Mouse (Mus musculus) embryonic facial prominence, embryonic 12.5 days (tissue): ENCODE results near the gene Cyb5r1. TPM values are rescaled to one million over a fixed set of nuclear protein-coding genes. Genes with fewer than 3 reads are reported as not detected.
A peak's percentile ranks its signal among the peaks of the same experiment; 100 is the strongest.

ENCODE experiments used
- ATAC-seq: fragments of 200-750 bp; cut with Nextera tagmentation; 2 replicates; pipeline ENCODE4 v1.8.0; 2017; ENCODE audit not compliant: insufficient number of reproducible peaks, insufficient read depth, low FRiP score, low TSS enrichment
- H3K27ac ChIP-seq: fragments of 300-500 bp; sonication (generic); 2 replicates; pipeline ENCODE4 v1.5.1; 2016; ENCODE audit warnings: mild to moderate bottlenecking
- H3K27me3 ChIP-seq: fragments of 300-500 bp; sonication (generic); 2 replicates; pipeline ENCODE4 v1.6.1; 2016; ENCODE audit warnings: mild to moderate bottlenecking, moderate library complexity
- H3K36me3 ChIP-seq: fragments of 300-500 bp; sonication (generic); 2 replicates; pipeline ENCODE4 v1.6.1; 2016; ENCODE audit warnings: mild to moderate bottlenecking
- H3K4me1 ChIP-seq: fragments of 300-500 bp; sonication (generic); 2 replicates; pipeline ENCODE4 v1.6.1; 2016
- H3K4me2 ChIP-seq: fragments of 300-500 bp; sonication (generic); replicated peaks from 2 replicates; pipeline ENCODE4 v1.6.1; 2016; ENCODE audit warnings: mild to moderate bottlenecking, moderate library complexity
- H3K4me3 ChIP-seq: fragments of 300-500 bp; sonication (generic); 2 replicates; pipeline ENCODE4 v1.5.1; 2016; ENCODE audit warnings: mild to moderate bottlenecking
- H3K9ac ChIP-seq: fragments of 300-500 bp; sonication (generic); 2 replicates; pipeline ENCODE4 v1.6.1; 2016; ENCODE audit warnings: mild to moderate bottlenecking, moderate library complexity
- H3K9me3 ChIP-seq: fragments of 300-500 bp; sonication (generic); 2 replicates; pipeline ENCODE4 v1.6.1; 2016; ENCODE audit warnings: mild to moderate bottlenecking, moderate library complexity
- WGBS: fragments of 180-500 bp; shearing (Covaris S2); methylation state at CpG from one replicate; pipeline ENCODE4 v1.1.7; 2016; 5-methylcytosine and 5-hydroxymethylcytosine counted together
- polyA plus RNA-seq: library from polyadenylated mRNA; unstranded; fragments of >200 nt; fragmentation: Nextera tagmentation; extraction: Ambion mirVana; gene quantifications from 2 replicates; pipeline ENCODE4 v1.2.1, GENCODE M21; 2016

Gene Cyb5r1
- polyA plus RNA-seq, 1 experiment from 2014 or later = 38.0 TPM

GRCm38 (mm10) chr1:134384581-134384980 lies 20.8 kb upstream of the Cyb5r1 start:
- H3K4me2 ChIP-seq = no peak overlapping the region
- H3K27ac ChIP-seq = no peak overlapping the region
- no peaks in the 10 kb centered on the region for H3K9me3 ChIP-seq
- no peak overlapping the region for H3K4me3 ChIP-seq
- no peaks in the 10 kb centered on the region; the same call in 1 of the 2 replicates for H3K4me1 ChIP-seq
- no peak overlapping the region for H3K9ac ChIP-seq
- 86% methylated on average over 4 of the region's 4 CpGs for WGBS
- no peak for ATAC-seq
- H3K27me3 ChIP-seq = no peaks in the 10 kb centered on the region
- H3K36me3 ChIP-seq = no peaks in the 10 kb centered on the region

- Histone ChIP-seq H3K4me2 (no peak overlapping the region), H3K4me1 (no peaks in the 10 kb centered on the region; the same call in 1 of the 2 replicates), H3K9me3 (no peaks in the 10 kb centered on the region), H3K9ac (no peak overlapping the region), H3K4me3 (no peak overlapping the region), H3K27ac (no peak overlapping the region), H3K27me3 (no peaks in the 10 kb centered on the region), H3K36me3 (no peaks in the 10 kb centered on the region)
- ATAC-seq = no peak
These were observed 20.2 kb upstream of the Cyb5r1 start for GRCm38 (mm10) chr1:134385176-134385575.

- 94% methylated on average over 1 of the region's 1 CpGs for WGBS
- H3K4me2 ChIP-seq = no peak within 1 kb of the TSS
- no peak within 1 kb of the TSS for H3K27ac ChIP-seq
- no peaks in the 10 kb centered on the region; the same call in 1 of the 2 replicates for H3K4me1 ChIP-seq
- H3K4me3 ChIP-seq = no peak within 1 kb of the TSS
- no peak for ATAC-seq
- no peak within 1 kb of the TSS for H3K9ac ChIP-seq
- no peaks in the 10 kb centered on the region for H3K36me3 ChIP-seq
- no peaks in the 10 kb centered on the region for H3K27me3 ChIP-seq
- no peaks in the 10 kb centered on the region for H3K9me3 ChIP-seq
These were observed 19.7 kb upstream of the Cyb5r1 start, which contains the start of gene 4933406M09Rik for GRCm38 (mm10) chr1:134385666-134386065. 4933406M09Rik (plus strand) TSS chr1:134385940.

GRCm38 (mm10) chr1:134393827-134394226 lies 11.5 kb upstream of the Cyb5r1 start:
- 57% methylated on average over 5 of the region's 5 CpGs for WGBS
- Histone ChIP-seq H3K9me3 (no peaks in the 10 kb centered on the region), H3K27me3 (no peaks in the 10 kb centered on the region), H3K4me3 (no peak overlapping the region), H3K4me2 (no peak overlapping the region), H3K27ac (no peak overlapping the region), H3K4me1 (no peaks in the 10 kb centered on the region), H3K36me3 (no peaks in the 10 kb centered on the region), H3K9ac (no peak overlapping the region)
- ATAC-seq = no peak

- no peaks in the 10 kb centered on the region for H3K27me3 ChIP-seq
- H3K4me3 ChIP-seq = no peak overlapping the region
- H3K9me3 ChIP-seq = no peaks in the 10 kb centered on the region
- whole genome bisulfite sequencing = 87% methylated on average over 12 of the region's 12 CpGs
- ATAC-seq = no peak
- no peak overlapping the region for H3K4me2 ChIP-seq
- no peak overlapping the region for H3K9ac ChIP-seq
- no peaks in the 10 kb centered on the region for H3K4me1 ChIP-seq
- no peak overlapping the region for H3K27ac ChIP-seq
- H3K36me3 ChIP-seq = no peaks in the 10 kb centered on the region
These were observed 7.1 kb upstream of the Cyb5r1 start for GRCm38 (mm10) chr1:134398210-134398609.

GRCm38 (mm10) chr1:134399735-134400134 lies 5.6 kb upstream of the Cyb5r1 start:
- ATAC-seq = no peak
- H3K9me3 ChIP-seq = no peaks in the 10 kb centered on the region
- no peaks in the 10 kb centered on the region for H3K27me3 ChIP-seq
- no peak overlapping the region for H3K27ac ChIP-seq
- H3K4me2 ChIP-seq = no peak overlapping the region
- H3K4me3 ChIP-seq = no peak overlapping the region
- no peak overlapping the region for H3K9ac ChIP-seq
- 52% methylated on average over 5 of the region's 5 CpGs for WGBS
- H3K36me3 ChIP-seq = no peaks in the 10 kb centered on the region
- no peaks in the 10 kb centered on the region for H3K4me1 ChIP-seq

- Histone ChIP-seq H3K9ac (peak overlapping the region; percentile 82), H3K4me2 (peak overlapping the region; percentile 67), H3K27ac (peak overlapping the region; percentile 72), H3K4me3 (peak overlapping the region; percentile 74), H3K36me3 (peaks cover 29% of the 10 kb centered on the region), H3K27me3 (no peaks in the 10 kb centered on the region), H3K4me1 (peaks cover 12% of the 10 kb centered on the region), H3K9me3 (no peaks in the 10 kb centered on the region)
- ATAC-seq = 0 out of 2 replicates have a peak, but pooled peaks have one; percentile 8
- WGBS = 38% methylated on average over 8 of the region's 8 CpGs
These were observed 1.0 kb downstream of the Cyb5r1 start for GRCm38 (mm10) chr1:134406414-134406771.

- Histone ChIP-seq H3K9me3 (no peaks in the 10 kb centered on the region), H3K4me2 (no peak overlapping the region), H3K36me3 (peaks cover 29% of the 10 kb centered on the region), H3K9ac (no peak overlapping the region), H3K27ac (no peak overlapping the region; the same call in 1 of the 2 replicates), H3K4me3 (no peak overlapping the region), H3K4me1 (peaks cover 12% of the 10 kb centered on the region), H3K27me3 (no peaks in the 10 kb centered on the region)
- WGBS = 54% methylated on average over 8 of the region's 8 CpGs
- ATAC-seq = no peak
These were observed 2.7 kb downstream of the Cyb5r1 start for GRCm38 (mm10) chr1:134408080-134408479.

GRCm38 (mm10) chr1:134411706-134412629 lies 6.6 kb downstream of the Cyb5r1 start:
- no peak overlapping the region for H3K4me2 ChIP-seq
- no peak overlapping the region for H3K9ac ChIP-seq
- WGBS = 84% methylated on average over 9 of the region's 9 CpGs
- 0 out of 2 replicates have a peak overlapping the region, but pooled peaks have one; percentile 14 for H3K27ac ChIP-seq
- no peak overlapping the region for H3K4me3 ChIP-seq
- peaks cover 29% of the 10 kb centered on the region for H3K36me3 ChIP-seq
- no peak for ATAC-seq
- H3K9me3 ChIP-seq = no peaks in the 10 kb centered on the region
- H3K27me3 ChIP-seq = no peaks in the 10 kb centered on the region
- peaks cover 19% of the 10 kb centered on the region for H3K4me1 ChIP-seq

- Histone ChIP-seq H3K27me3 (no peaks in the 10 kb centered on the region), H3K9me3 (no peaks in the 10 kb centered on the region), H3K27ac (peak overlapping the region; percentile 95; the same call in 1 of the 2 replicates), H3K4me3 (no peak overlapping the region), H3K4me2 (peak overlapping the region; percentile 59; the same call in 1 of the 2 replicates), H3K36me3 (peaks cover 24% of the 10 kb centered on the region), H3K9ac (no peak overlapping the region), H3K4me1 (peaks cover 24% of the 10 kb centered on the region)
- 42% methylated on average over 2 of the region's 2 CpGs for WGBS
- no peak for ATAC-seq
These were observed 8.7 kb downstream of the Cyb5r1 start for GRCm38 (mm10) chr1:134414038-134414437.

- Histone ChIP-seq H3K27ac (peak overlapping the region; percentile 95), H3K36me3 (peaks cover 18% of the 10 kb centered on the region), H3K9ac (peak overlapping the region; percentile 94; the same call in 1 of the 2 replicates), H3K9me3 (no peaks in the 10 kb centered on the region), H3K27me3 (no peaks in the 10 kb centered on the region), H3K4me2 (peak overlapping the region; percentile 59), H3K4me1 (peaks cover 30% of the 10 kb centered on the region), H3K4me3 (peak overlapping the region; percentile 94)
- ATAC-seq = peak; percentile 5; the same call in 1 of the 2 replicates
- WGBS = 10% methylated on average over 11 of the region's 11 CpGs
These were observed 9.3 kb downstream of the Cyb5r1 start for GRCm38 (mm10) chr1:134414501-134415167.
